Mouse (Mus musculus) heart, adult 2 months (tissue): Measurements from ENCODE around the gene Thbs1. TPM values are rescaled to one million over a fixed set of nuclear protein-coding genes. Genes with fewer than 3 reads are reported as not detected.
"Not testable (repeated sequence)": the region's sequence is repeated elsewhere in the genome, so short reads cannot be mapped to it uniquely, and the experiment has no call there.

Experiments used
- DNase-seq, 2 experiments: peaks; one replicate each; pipeline ENCODE4 v3.0.0; 2021
- H3K27ac ChIP-seq: fragments of 200-600 bp; 2 replicates; pipeline ENCODE4 v1.8.1; 2022
- H3K27me3 ChIP-seq: fragments of 200-500 bp; 2 replicates; pipeline ENCODE4 v1.6.1; 2012; ENCODE audit warnings: mild to moderate bottlenecking, low read length, inconsistent platforms, mixed read lengths; ENCODE audit not compliant: control insufficient read depth, insufficient read depth
- H3K36me3 ChIP-seq: fragments of 200-500 bp; 2 replicates; pipeline ENCODE4 v1.6.1; 2012; ENCODE audit warnings: low read length, inconsistent platforms; ENCODE audit not compliant: control insufficient read depth, insufficient read depth
- H3K4me1 ChIP-seq: fragments of 200-500 bp; 2 replicates; pipeline ENCODE4 v1.6.1; 2011; ENCODE audit warnings: low read length; ENCODE audit not compliant: control insufficient read depth, insufficient read depth
- H3K4me3 ChIP-seq: fragments of 200-600 bp; 2 replicates; pipeline ENCODE4 v1.8.1; 2022
- H3K79me2 ChIP-seq: fragments of 200-500 bp; replicated peaks from 2 replicates; pipeline ENCODE4 v1.6.1; 2012; ENCODE audit warnings: mild to moderate bottlenecking, inconsistent platforms, low read length, moderate library complexity, mixed read lengths; ENCODE audit not compliant: control insufficient read depth, insufficient read depth
- H3K9ac ChIP-seq: fragments of 200-500 bp; 2 replicates; pipeline ENCODE4 v1.6.1; 2012; ENCODE audit warnings: low read depth, mild to moderate bottlenecking, control low read depth, inconsistent platforms, low read length, mixed read lengths
- CTCF ChIP-seq: fragments of 200-600 bp; IDR thresholded peaks from 2 replicates; pipeline ENCODE4 v1.8.1; 2022; ENCODE audit warnings: antibody characterized with exemption, mild to moderate bottlenecking, moderate library complexity
- EP300 ChIP-seq: fragments of 200-500 bp; IDR thresholded peaks from 2 replicates; pipeline ENCODE4 v1.6.1; 2011; ENCODE audit warnings: low read depth, low read length, control low read depth; ENCODE audit not compliant: insufficient read depth
- POLR2A ChIP-seq: fragments of 200-500 bp; IDR thresholded peaks from 2 replicates; pipeline ENCODE4 v1.6.1; 2011; ENCODE audit warnings: mild to moderate bottlenecking, low read depth, low read length, control low read depth; ENCODE audit not compliant: insufficient read depth
- WGBS: fragments of 180-500 bp; shearing (Covaris S2); methylation state at CpG from one replicate; pipeline ENCODE4 v1.1.7; 2018; 5-methylcytosine and 5-hydroxymethylcytosine counted together
- intact Hi-C: fragments of 180-260 bp; cut with DNase I; formaldehyde crosslinking; loops from one replicate; pipeline ENCODE4 v1.15.1; 2025
- polyA plus RNA-seq: library from polyadenylated mRNA; depleted of rRNA; stranded (reverse); fragments of >200 nt; gene quantifications from 2 replicates; pipeline ENCODE4 v1.2.3, GENCODE M21; 2012
- total RNA-seq, 2 experiments: library from RNA; stranded (reverse); gene quantifications; 2 replicates each; pipeline ENCODE4 v1.2.3; 2021

The Thbs1 gene
- total and polyA plus RNA-seq, 3 experiments, result 6.7 to 24.4 (median 10.0) TPM

- no peaks in the 10 kb centered on the region for H3K36me3 ChIP-seq
- H3K27me3 ChIP-seq, result no peaks in the 10 kb centered on the region
- WGBS, result 39% methylated on average over 6 of the region's 6 CpGs
- H3K27ac ChIP-seq, result no peak overlapping the region
- TF ChIP-seq EP300 (no peak), CTCF (no peak), POLR2A (no peak)
- DNase-seq, result no peak
- H3K4me1 ChIP-seq, result no peaks in the 10 kb centered on the region
- no peak overlapping the region for H3K4me3 ChIP-seq
- no peaks in the 10 kb centered on the region for H3K79me2 ChIP-seq
- no peak overlapping the region for H3K9ac ChIP-seq
- intact Hi-C loops, result no loop called here
Measured at GRCm38 (mm10) chr2:118139261-118139660, 27.6 kb downstream of the Thbs1 start.

DNA sequence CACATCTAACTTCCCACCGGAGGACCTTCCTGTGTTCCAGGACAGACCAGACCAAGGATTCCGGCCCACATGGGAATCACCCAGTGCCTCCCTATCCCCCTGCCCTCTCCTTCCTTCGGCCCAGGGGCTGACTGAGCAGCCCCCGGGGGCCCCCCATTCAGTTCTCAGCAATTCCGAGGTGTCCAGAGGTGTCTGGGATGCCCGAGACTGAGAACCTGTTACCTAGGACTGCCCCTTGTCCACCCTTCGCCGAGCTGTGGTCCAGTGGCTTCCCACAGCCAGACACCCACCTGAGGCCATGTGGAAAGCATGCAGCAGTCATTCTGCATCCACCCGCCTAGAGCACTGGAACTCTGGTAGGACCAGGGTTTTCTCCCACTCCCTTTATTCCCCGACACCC, 30.0 kb downstream of the Thbs1 start:
- Histone ChIP-seq H3K27me3 (no peaks in the 10 kb centered on the region), H3K27ac (no peak overlapping the region), H3K4me1 (no peaks in the 10 kb centered on the region), H3K79me2 (no peaks in the 10 kb centered on the region), H3K4me3 (no peak overlapping the region), H3K9ac (no peak overlapping the region), H3K36me3 (no peaks in the 10 kb centered on the region)
- no peak for TF ChIP-seq EP300
- no peak for TF ChIP-seq CTCF
- TF ChIP-seq POLR2A, result no peak
- intact Hi-C loops, result no loop called here
- DNase-seq, result no peak
- WGBS, result 89% methylated on average over 10 of the region's 10 CpGs

GRCm38 (mm10) chr2:118147749-118148148, 36.1 kb downstream of the Thbs1 start:
- H3K36me3 ChIP-seq, H3K4me3 ChIP-seq, H3K27ac ChIP-seq, H3K4me1 ChIP-seq, H3K9ac ChIP-seq, intact Hi-C loops, H3K27me3 ChIP-seq, H3K79me2 ChIP-seq, DNase-seq: not testable (repeated sequence)
- WGBS, result 43% methylated on average over 3 of the region's 3 CpGs

GRCm38 (mm10) chr2:118148321-118149142, 36.9 kb downstream of the Thbs1 start:
- intact Hi-C loops, result no loop called here
- Histone ChIP-seq H3K79me2 (no peaks in the 10 kb centered on the region), H3K27ac (no peak overlapping the region), H3K4me3 (no peak overlapping the region), H3K36me3 (no peaks in the 10 kb centered on the region), H3K9ac (no peak overlapping the region), H3K4me1 (peaks cover 6% of the 10 kb centered on the region), H3K27me3 (no peaks in the 10 kb centered on the region)
- TF ChIP-seq POLR2A, result no peak
- no peak for DNase-seq
- 67% methylated on average over 4 of the region's 4 CpGs for WGBS

DNA sequence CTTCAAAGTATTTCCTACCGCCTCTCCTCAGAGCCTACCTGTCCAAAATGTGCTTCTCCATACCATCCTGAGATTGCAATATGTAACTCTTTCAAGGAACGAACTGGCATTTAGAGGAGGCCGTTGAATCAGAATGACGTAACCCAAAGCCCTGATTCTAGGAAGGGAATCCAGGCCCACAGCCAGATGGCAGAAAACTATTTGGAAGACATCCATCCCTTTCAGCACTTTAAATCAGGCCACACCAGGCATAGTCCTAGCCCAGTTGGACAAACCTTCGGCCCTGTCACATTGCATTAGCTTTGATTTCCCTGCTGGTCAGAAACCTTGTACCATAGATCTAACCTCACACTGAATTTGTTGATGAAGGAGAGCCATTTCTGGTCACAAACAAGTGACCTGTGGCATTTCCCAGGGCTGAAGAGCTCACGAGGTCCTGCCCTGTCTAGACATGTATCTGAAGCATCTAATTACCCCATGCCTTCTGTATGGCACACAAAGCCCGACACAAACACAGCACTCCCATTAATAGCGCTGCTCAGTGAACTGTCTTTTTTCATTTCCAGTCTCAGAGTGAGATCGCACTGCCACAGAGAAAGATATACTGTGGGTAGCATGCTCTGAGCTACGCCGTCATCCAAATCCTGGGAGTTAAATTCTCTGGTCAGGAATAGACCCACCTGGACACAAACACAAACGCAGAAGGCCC, 38.3 kb downstream of the Thbs1 start:
- H3K36me3 ChIP-seq, result no peaks in the 10 kb centered on the region
- H3K27ac ChIP-seq, result no peak overlapping the region
- H3K9ac ChIP-seq, result no peak overlapping the region
- TF ChIP-seq POLR2A (no peak), EP300 (peak; percentile 80)
- no peak overlapping the region for H3K4me3 ChIP-seq
- peaks cover 6% of the 10 kb centered on the region for H3K4me1 ChIP-seq
- 48% methylated on average over 12 of the region's 12 CpGs for WGBS
- H3K79me2 ChIP-seq, result no peaks in the 10 kb centered on the region
- H3K27me3 ChIP-seq, result no peaks in the 10 kb centered on the region
- intact Hi-C loops, result no loop called here
- DNase-seq, result peak; percentile 68 to 80

GRCm38 (mm10) chr2:118158095-118158494, 46.4 kb downstream of the Thbs1 start:
- WGBS, result 88% methylated on average over 3 of the region's 3 CpGs
- DNase-seq, result no peak
- intact Hi-C loops, result no loop called here

More at GRCm38 (mm10) chr2:118158095-118158494, 46.4 kb downstream of the Thbs1 start:
- Histone ChIP-seq H3K4me1 (no peaks in the 10 kb centered on the region), H3K9ac (no peak overlapping the region), H3K27me3 (no peaks in the 10 kb centered on the region), H3K79me2 (no peaks in the 10 kb centered on the region), H3K4me3 (no peak overlapping the region), H3K36me3 (no peaks in the 10 kb centered on the region), H3K27ac (no peak overlapping the region)
- no peak for TF ChIP-seq EP300
- no peak for TF ChIP-seq CTCF
- no peak for TF ChIP-seq POLR2A
